In genomic region chr13:92703241-92704027, GRCm38 (mm10) we compare ENCODE assay signal across 8 mouse cellular contexts.
DNase-seq lines count a peak whose midpoint lies in the region; ATAC-seq lines count a peak whose summit lies in the region.

No protein-coding gene starts in this region.

- peak; percentile 69 for ATAC-seq in frontal cortex, adult (ENCODE audit: low TSS enrichment)

- peak; percentile 22 for DNase-seq in WW6 (ENCODE audit: low read depth, low spot score)
- DNase-seq in cerebellum, adult 18-20 months, result peak; percentile 35 to 43
- DNase-seq in induced T-regulatory cell, adult 2 months (ENCODE audit: low read depth), result peak; percentile 10
- DNase-seq in lung, postnatal 14 days, result peak; percentile 28
- peak; percentile 36 for DNase-seq in right cerebral cortex, postnatal 25 days
- DNase-seq in adrenal gland, adult 2 months, result no peak
- DNase-seq in urinary bladder, adult 2 months (ENCODE audit: low spot score), result no peak

Comparison
In these comparisons a context has a peak if more than half of its experiments do, and no peak if none do; other contexts are left out.
1. DNase-seq: peak in WW6 (single experiment), cerebellum, adult 18-20 months (2 of 2), induced T-regulatory cell, adult 2 months (single experiment), lung, postnatal 14 days (single experiment) and right cerebral cortex, postnatal 25 days (single experiment); none in adrenal gland, adult 2 months (single experiment) and urinary bladder, adult 2 months (single experiment).